Mouse (Mus musculus) CD4-positive, CD25-positive, alpha-beta regulatory T cell, adult 9 weeks (primary cell): ENCODE results near the gene Foxk1. TPM values are rescaled to one million over a fixed set of nuclear protein-coding genes. Genes with fewer than 3 reads are reported as not detected.

Source experiments
- polyA plus RNA-seq: library from polyadenylated mRNA; unstranded; fragments of 100-300 nt; shearing (Covaris generic); gene quantifications from one replicate; pipeline ENCODE4 v1.2.1, GENCODE M21; 2017

Foxk1 gene
- 1.8 TPM for polyA plus RNA-seq

DNA sequence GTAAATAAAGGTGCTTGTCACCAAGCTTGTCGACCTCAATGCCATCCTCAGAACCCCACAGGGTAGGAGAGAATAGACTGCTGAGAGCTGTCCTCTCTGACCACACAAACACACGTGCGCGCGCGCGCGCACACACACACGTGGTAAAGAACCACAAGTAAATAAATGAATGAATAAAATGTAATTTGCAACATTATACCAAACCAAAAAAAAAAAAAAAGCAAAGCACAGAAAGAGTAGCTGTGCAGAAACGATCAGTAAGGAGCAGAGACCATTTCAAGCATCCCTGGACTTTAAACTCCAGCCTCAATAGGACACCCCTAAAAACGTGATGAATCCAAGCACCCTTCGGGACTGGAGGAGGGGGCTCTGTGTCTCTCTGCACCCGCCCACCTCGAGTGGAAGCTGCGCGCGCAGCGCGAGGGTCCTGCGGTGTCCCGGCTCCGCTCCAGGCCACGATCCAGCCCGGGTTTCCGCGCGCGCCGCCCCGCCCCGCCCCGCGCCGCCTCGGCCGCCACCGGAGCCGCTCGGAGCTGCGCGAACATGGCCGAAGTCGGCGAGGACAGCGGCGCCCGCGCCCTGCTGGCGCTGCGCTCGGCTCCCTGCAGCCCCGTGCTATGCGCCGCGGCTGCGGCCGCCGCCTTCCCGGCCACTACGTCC lies at the start of gene Foxk1:
Foxk1 (plus strand) TSS at position 517 of the 660 bp plus-strand sequence.

DNA sequence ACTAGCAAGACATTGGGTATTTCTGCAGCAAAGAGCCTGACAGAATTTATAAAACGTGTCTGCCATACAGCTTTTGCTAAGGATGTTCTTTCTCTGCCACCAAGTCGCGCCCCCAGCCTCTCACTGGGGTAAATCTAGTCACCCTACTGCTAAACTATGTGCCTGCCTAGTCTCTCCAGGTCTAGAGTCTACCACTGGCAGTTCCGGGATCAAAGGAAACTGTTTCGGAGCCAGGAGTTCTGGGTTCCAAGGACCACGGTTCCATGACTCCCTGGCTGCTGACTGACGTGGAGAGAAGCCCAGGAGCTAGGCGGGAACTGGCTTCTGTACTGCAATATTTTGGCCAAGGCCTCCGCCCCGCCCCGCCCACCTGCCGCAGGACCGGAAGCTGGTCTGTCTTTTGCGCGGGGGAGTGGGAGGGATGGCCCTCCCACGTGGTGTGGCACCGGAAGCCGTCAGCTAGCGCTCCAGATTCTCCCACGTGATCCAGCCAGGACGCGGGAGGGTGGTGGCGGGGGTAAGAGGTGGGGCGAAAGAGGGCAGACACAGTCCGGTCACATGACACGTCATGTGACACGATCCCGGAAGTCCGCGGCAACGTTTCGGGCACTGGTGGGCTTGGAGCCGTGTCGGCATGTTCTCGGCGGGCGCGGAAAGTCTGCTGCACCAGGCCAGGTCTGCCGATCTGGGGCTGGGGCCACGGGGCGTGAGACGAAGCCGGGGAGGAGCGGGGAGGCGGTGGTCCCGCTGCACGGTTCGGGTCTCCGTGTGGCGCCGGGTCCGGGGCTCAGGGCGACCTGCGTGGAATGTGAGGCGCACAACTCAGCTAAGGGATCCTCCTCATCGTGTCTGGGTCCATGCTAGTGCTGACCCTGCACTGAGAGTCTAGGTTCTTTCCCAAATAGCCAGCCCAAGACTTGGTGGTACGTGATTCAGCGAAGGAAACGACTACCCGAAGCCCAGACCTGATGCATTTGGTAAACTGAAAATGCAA lies 62.5 kb downstream of the Foxk1 start, which contains the start of gene Ap5z1:
Ap5z1 (plus strand) TSS at position 484 of the 994 bp plus-strand sequence.

Other genes with a start within 250 kb of the Foxk1 start
- gene Ap5z1, start 62.4 kb downstream of the Foxk1 start, polyA plus RNA-seq = 42.8 TPM
- gene Papolb, start 128.6 kb downstream of the Foxk1 start, polyA plus RNA-seq = not detected
- gene Radil, start 149.6 kb downstream of the Foxk1 start, polyA plus RNA-seq = not detected
- gene Mmd2, start 207.3 kb downstream of the Foxk1 start, polyA plus RNA-seq = not detected
- gene Wipi2, start 226.2 kb downstream of the Foxk1 start, polyA plus RNA-seq = 10.3 TPM